Mouse (Mus musculus) MEL (cell line): ENCODE results near the gene Coro1a. TPM values are rescaled to one million over a fixed set of nuclear protein-coding genes. Genes with fewer than 3 reads are reported as not detected.

Experiments
- DNase-seq: peaks from one replicate; pipeline ENCODE4 v3.0.0; 2011; ENCODE audit warnings: low read depth, low spot score
- H3K27ac ChIP-seq: 2 replicates; pipeline ENCODE4 v1.5.1; 2012; ENCODE audit warnings: low read depth, mild to moderate bottlenecking, control low read depth, low read length, moderate library complexity; ENCODE audit not compliant: control insufficient read depth
- H3K27me3 ChIP-seq, 2 experiments: fragments of 150-350 bp in 1 of 2; sonication (generic) in 1 of 2; 2 replicates each; pipeline ENCODE4 v1.6.1; 2012; ENCODE audit warnings: low read length in 2 of 2, mild to moderate bottlenecking in 2 of 2, improper control_type of control experiment in 1 of 2, moderate library complexity in 1 of 2; ENCODE audit not compliant: insufficient read depth in 2 of 2, control insufficient read depth in 1 of 2
- H3K36me3 ChIP-seq, 2 experiments: 2 replicates each; pipeline ENCODE4 v1.6.1; 2012 to 2014; ENCODE audit warnings: low read length in 2 of 2, improper control_type of control experiment in 1 of 2, inconsistent platforms in 1 of 2, mild to moderate bottlenecking in 1 of 2; ENCODE audit not compliant: insufficient read depth in 2 of 2, control insufficient read depth in 1 of 2
- H3K4me1 ChIP-seq, 2 experiments: fragments of 150-350 bp in 1 of 2; sonication (generic) in 1 of 2; 2 replicates each; pipeline ENCODE4 v1.6.1; 2012; ENCODE audit warnings: low read length in 2 of 2, improper control_type of control experiment in 1 of 2, mild to moderate bottlenecking in 1 of 2; ENCODE audit not compliant: insufficient read depth in 2 of 2, control insufficient read depth in 1 of 2
- H3K4me3 ChIP-seq, 2 experiments: fragments of 150-350 bp in 1 of 2; sonication (generic) in 1 of 2; 2 replicates each; pipeline ENCODE4 v1.5.1; 2012; ENCODE audit warnings: low read depth in 2 of 2, low read length in 2 of 2, mild to moderate bottlenecking in 2 of 2, moderate library complexity in 2 of 2, control low read depth in 1 of 2, improper control_type of control experiment in 1 of 2; ENCODE audit not compliant: control insufficient read depth in 1 of 2, insufficient read depth in 1 of 2
- H3K79me2 ChIP-seq: 2 replicates; pipeline ENCODE4 v1.6.1; 2012; ENCODE audit warnings: mild to moderate bottlenecking, low read length, moderate library complexity; ENCODE audit not compliant: control insufficient read depth, poor library complexity, insufficient read depth
- H3K9ac ChIP-seq: 2 replicates; pipeline ENCODE4 v1.6.1; 2012; ENCODE audit warnings: low read depth, mild to moderate bottlenecking, control low read depth, low read length, moderate library complexity; ENCODE audit not compliant: control insufficient read depth, poor library complexity, severe bottlenecking
- H3K9me3 ChIP-seq: fragments of 150-350 bp; sonication (generic); replicated peaks from 2 replicates; pipeline ENCODE4 v1.6.1; 2012; ENCODE audit warnings: mild to moderate bottlenecking, low read length, improper control_type of control experiment, moderate library complexity; ENCODE audit not compliant: insufficient read depth
- BHLHE40 ChIP-seq: IDR thresholded peaks from 2 replicates; pipeline ENCODE4 v1.6.1; 2012; ENCODE audit warnings: low read depth, mild to moderate bottlenecking, inconsistent platforms, low read length, improper control_type of control experiment, borderline replicate concordance
- CHD1 ChIP-seq: IDR thresholded peaks from 2 replicates; pipeline ENCODE4 v1.6.1; 2012; ENCODE audit warnings: low read depth, mild to moderate bottlenecking, inconsistent platforms, low read length, improper control_type of control experiment
- CHD2 ChIP-seq: IDR thresholded peaks from 2 replicates; pipeline ENCODE4 v1.6.1; 2011; ENCODE audit warnings: low read length, improper control_type of control experiment
- CTCF ChIP-seq, 3 experiments: IDR thresholded peaks in 2 of 3; conservative IDR thresholded peaks in 1 of 3; 2 replicates each; pipeline ENCODE4 v1.5.1; 2011 to 2012; ENCODE audit warnings: low read length in 3 of 3, low read depth in 2 of 3, mild to moderate bottlenecking in 2 of 3, improper control_type of control experiment in 1 of 3, inconsistent platforms in 1 of 3, mixed read lengths in 1 of 3, moderate library complexity in 1 of 3; ENCODE audit not compliant: control insufficient read depth in 1 of 3, insufficient read depth in 1 of 3, poor library complexity in 1 of 3, severe bottlenecking in 1 of 3
- E2F4 ChIP-seq: IDR thresholded peaks from 2 replicates; pipeline ENCODE4 v1.6.1; 2011; ENCODE audit warnings: low read depth, low read length, improper control_type of control experiment, borderline replicate concordance
- ELF1 ChIP-seq: IDR thresholded peaks from 2 replicates; pipeline ENCODE4 v1.6.1; 2014; ENCODE audit warnings: low read depth, mild to moderate bottlenecking, inconsistent platforms, low read length, improper control_type of control experiment, moderate library complexity
- EP300 ChIP-seq, 2 experiments: IDR thresholded peaks; 2 replicates each; pipeline ENCODE4 v1.6.1; 2011; ENCODE audit warnings: improper control_type of control experiment in 2 of 2, low read length in 2 of 2, low read depth in 1 of 2, mild to moderate bottlenecking in 1 of 2
- ETS1 ChIP-seq: IDR thresholded peaks from 2 replicates; pipeline ENCODE4 v1.6.1; 2012; ENCODE audit warnings: low read depth, mild to moderate bottlenecking, inconsistent platforms, low read length, improper control_type of control experiment, moderate library complexity
- GABPA ChIP-seq: IDR thresholded peaks from 2 replicates; pipeline ENCODE4 v1.6.1; 2012; ENCODE audit warnings: low read depth, mild to moderate bottlenecking, inconsistent platforms, low read length, improper control_type of control experiment, moderate library complexity
- GATA1 ChIP-seq: IDR thresholded peaks from 2 replicates; pipeline ENCODE4 v1.6.1; 2011; ENCODE audit warnings: low read depth, low read length, improper control_type of control experiment
- HCFC1 ChIP-seq: IDR thresholded peaks from 2 replicates; pipeline ENCODE4 v1.6.1; 2012; ENCODE audit warnings: low read depth, mild to moderate bottlenecking, inconsistent platforms, low read length, improper control_type of control experiment, moderate library complexity
- JUND ChIP-seq: IDR thresholded peaks from 2 replicates; pipeline ENCODE4 v1.6.1; 2011; ENCODE audit warnings: low read depth, mild to moderate bottlenecking, improper control_type of control experiment, low read length
- KAT2A ChIP-seq: conservative IDR thresholded peaks from 2 replicates; pipeline ENCODE4 v1.6.1; 2012; ENCODE audit warnings: low read depth, low read length, improper control_type of control experiment, inconsistent platforms
- MAX ChIP-seq: IDR thresholded peaks from 2 replicates; pipeline ENCODE4 v1.6.1; 2011; ENCODE audit warnings: low read length, improper control_type of control experiment
- MAZ ChIP-seq: IDR thresholded peaks from 2 replicates; pipeline ENCODE4 v1.6.1; 2012; ENCODE audit warnings: low read depth, mild to moderate bottlenecking, inconsistent platforms, low read length, improper control_type of control experiment
- MEF2A ChIP-seq: IDR thresholded peaks from 2 replicates; pipeline ENCODE4 v1.6.1; 2014; ENCODE audit warnings: low read depth, mild to moderate bottlenecking, inconsistent platforms, low read length, improper control_type of control experiment; ENCODE audit not compliant: poor library complexity, insufficient replicate concordance, severe bottlenecking; ENCODE audit errors: extremely low read depth
- MXI1 ChIP-seq: IDR thresholded peaks from 2 replicates; pipeline ENCODE4 v1.6.1; 2011; ENCODE audit warnings: mild to moderate bottlenecking, low read depth, low read length, improper control_type of control experiment
- MYB ChIP-seq: IDR thresholded peaks from 2 replicates; pipeline ENCODE4 v1.6.1; 2011; ENCODE audit warnings: mild to moderate bottlenecking, low read depth, low read length, improper control_type of control experiment
- MYC ChIP-seq: IDR thresholded peaks from 2 replicates; pipeline ENCODE4 v1.6.1; 2011; ENCODE audit warnings: low read depth, mild to moderate bottlenecking, low read length, improper control_type of control experiment, moderate library complexity
- NELFE ChIP-seq: IDR thresholded peaks from 2 replicates; pipeline ENCODE4 v1.6.1; 2011; ENCODE audit warnings: low read depth, low read length, improper control_type of control experiment
- NRF1 ChIP-seq: IDR thresholded peaks from 2 replicates; pipeline ENCODE4 v1.6.1; 2014; ENCODE audit warnings: low read depth, mild to moderate bottlenecking, inconsistent platforms, low read length, improper control_type of control experiment, moderate library complexity; ENCODE audit not compliant: poor library complexity, insufficient read depth, severe bottlenecking
- POLR2A ChIP-seq, 2 experiments: IDR thresholded peaks; 2 replicates each; pipeline ENCODE4 v1.6.1; 2011 to 2012; ENCODE audit warnings: low read length in 2 of 2, mild to moderate bottlenecking in 2 of 2, control low read depth in 1 of 2, improper control_type of control experiment in 1 of 2, low read depth in 1 of 2, moderate library complexity in 1 of 2; ENCODE audit not compliant: control insufficient read depth in 1 of 2, insufficient read depth in 1 of 2, poor library complexity in 1 of 2
- POLR2AphosphoS2 ChIP-seq: IDR thresholded peaks from 2 replicates; pipeline ENCODE4 v1.6.1; 2011; ENCODE audit warnings: low read length, improper control_type of control experiment
- POLR2AphosphoS5 ChIP-seq: IDR thresholded peaks from 2 replicates; pipeline ENCODE4 v1.6.1; 2012; ENCODE audit warnings: low read depth, borderline replicate concordance, mild to moderate bottlenecking, inconsistent platforms, low read length, moderate library complexity, mixed read lengths
- RAD21 ChIP-seq: IDR thresholded peaks from 2 replicates; pipeline ENCODE4 v1.6.1; 2011; ENCODE audit warnings: mild to moderate bottlenecking, low read depth, low read length, improper control_type of control experiment
- RCOR1 ChIP-seq: IDR thresholded peaks from 2 replicates; pipeline ENCODE4 v1.6.1; 2012; ENCODE audit warnings: low read depth, mild to moderate bottlenecking, inconsistent platforms, low read length, improper control_type of control experiment
- SIN3A ChIP-seq: IDR thresholded peaks from 2 replicates; pipeline ENCODE4 v1.6.1; 2012; ENCODE audit warnings: low read length, improper control_type of control experiment, inconsistent platforms
- SMC3 ChIP-seq: IDR thresholded peaks from 2 replicates; pipeline ENCODE4 v1.6.1; 2011; ENCODE audit warnings: low read depth, low read length, improper control_type of control experiment
- TAL1 ChIP-seq: IDR thresholded peaks from 2 replicates; pipeline ENCODE4 v1.6.1; 2012; ENCODE audit warnings: mild to moderate bottlenecking, inconsistent platforms, low read length, moderate library complexity, mixed read lengths
- TBP ChIP-seq: IDR thresholded peaks from 2 replicates; pipeline ENCODE4 v1.8.0; 2011; ENCODE audit warnings: low read depth, low read length, improper control_type of control experiment
- TCF12 ChIP-seq: IDR thresholded peaks from 2 replicates; pipeline ENCODE4 v1.6.1; 2014; ENCODE audit warnings: low read depth, mild to moderate bottlenecking, inconsistent platforms, low read length, improper control_type of control experiment, moderate library complexity
- UBTF ChIP-seq: IDR thresholded peaks from 2 replicates; pipeline ENCODE4 v1.6.1; 2012; ENCODE audit warnings: low read depth, mild to moderate bottlenecking, inconsistent platforms, low read length, improper control_type of control experiment, moderate library complexity, borderline replicate concordance; ENCODE audit not compliant: insufficient read depth
- USF1 ChIP-seq: IDR thresholded peaks from 2 replicates; pipeline ENCODE4 v1.6.1; 2014; ENCODE audit warnings: low read depth, mild to moderate bottlenecking, inconsistent platforms, low read length, improper control_type of control experiment, moderate library complexity
- USF2 ChIP-seq, 2 experiments: IDR thresholded peaks; 2 replicates each; pipeline ENCODE4 v1.6.1; 2011 to 2012; ENCODE audit warnings: improper control_type of control experiment in 2 of 2, low read length in 2 of 2, borderline replicate concordance in 1 of 2, inconsistent platforms in 1 of 2, low read depth in 1 of 2, mild to moderate bottlenecking in 1 of 2; ENCODE audit not compliant: insufficient read depth in 1 of 2
- ZC3H11A ChIP-seq: IDR thresholded peaks from 2 replicates; pipeline ENCODE4 v1.6.1; 2012; ENCODE audit warnings: low read depth, mild to moderate bottlenecking, inconsistent platforms, low read length, improper control_type of control experiment
- ZKSCAN1 ChIP-seq: IDR thresholded peaks from 2 replicates; pipeline ENCODE4 v1.6.1; 2012; ENCODE audit warnings: low read depth, mild to moderate bottlenecking, inconsistent platforms, low read length, improper control_type of control experiment, moderate library complexity
- ZMIZ1 ChIP-seq: IDR thresholded peaks from 2 replicates; pipeline ENCODE4 v1.6.1; 2012; ENCODE audit warnings: low read depth, mild to moderate bottlenecking, inconsistent platforms, low read length, improper control_type of control experiment, moderate library complexity
- ZNF384 ChIP-seq: IDR thresholded peaks from 2 replicates; pipeline ENCODE4 v1.6.1; 2012; ENCODE audit warnings: low read depth, mild to moderate bottlenecking, inconsistent platforms, low read length, improper control_type of control experiment
- polyA plus RNA-seq, 2 experiments: library from polyadenylated mRNA; stranded (reverse) in 1 of 2; unstranded in 1 of 2; fragments of >175 nt in 1 of 2; fragments of >200 nt in 1 of 2; gene quantifications; 2 replicates each; pipeline versions ENCODE4 v1.2.1 to v1.2.4; 2012; ENCODE audit warnings: low replicate concordance in 2 of 2, low read depth in 1 of 2; ENCODE audit not compliant: insufficient read length in 2 of 2, insufficient read depth in 1 of 2, missing spikeins in 1 of 2
- total RNA-seq: library from RNA; depleted of rRNA; stranded (reverse); fragments of 300-350 nt; gene quantifications from 2 replicates; pipeline ENCODE4 v1.2.3, GENCODE M21; 2012

The Coro1a gene
- total and polyA plus RNA-seq, 3 experiments = 195 to 204 TPM; not detected in 1

- Histone ChIP-seq H3K9me3 (no peaks in the 10 kb centered on the region), H3K9ac (no peak overlapping the region), H3K27ac (no peak overlapping the region), H3K4me1 (peaks cover 0 to 11% of the 10 kb centered on the region in 2 experiments; a peak in 2 of 4 replicates), H3K27me3 (no peaks in the 10 kb centered on the region), H3K4me3 (no peak overlapping the region), H3K36me3 (peaks cover 0 to 12% of the 10 kb centered on the region in 2 experiments; a peak in 2 of 4 replicates), H3K79me2 (peaks cover 21% of the 10 kb centered on the region)
- peak; percentile 92 for DNase-seq
- TF ChIP-seq TAL1 (no peak), TBP (no peak), CHD2 (no peak), POLR2AphosphoS2 (no peak), SMC3 (peak; percentile 89), MXI1 (peak; percentile 50; the same call in 1 of the 2 replicates), ELF1 (peak; percentile 53), ZKSCAN1 (no peak), ZC3H11A (peak; percentile 90), HCFC1 (peak; percentile 54), POLR2A (IDR thresholded peaks at IDR 0.05; ENCODE audit: control insufficient read depth in 1 of 2, insufficient read depth in 1 of 2, low read depth in 1 of 2, low read length in 2 of 2, poor library complexity in 1 of 2) (no peak), NELFE (no peak), RAD21 (peak; percentile 99), UBTF (no peak), E2F4 (no peak), GATA1 (no peak), USF1 (no peak), MYC (0 out of 2 replicates have a peak, but pooled peaks have one; percentile 41), MAX (no peak), ETS1 (0 out of 2 replicates have a peak, but pooled peaks have one; percentile 21), RCOR1 (no peak), EP300 (IDR thresholded peaks at IDR 0.05; ENCODE audit: low read depth in 1 of 2, low read length in 2 of 2) (no peak), MYB (no peak), BHLHE40 (no peak), GABPA (no peak), TCF12 (no peak), ZNF384 (peak; percentile 77), KAT2A (no peak), MAZ (no peak), CHD1 (no peak), NRF1 (no peak), JUND (0 out of 2 replicates have a peak, but pooled peaks have one; percentile 48), ZMIZ1 (no peak), CTCF (IDR thresholded peaks at IDR 0.05 in 2 of 3, conservative IDR thresholded peaks at IDR 0.05 in 1 of 3; ENCODE audit: control insufficient read depth in 1 of 3, insufficient read depth in 1 of 3, low read depth in 2 of 3, low read length in 3 of 3, poor library complexity in 1 of 3, severe bottlenecking in 1 of 3) (peak; percentile 82 to 98 (median 90)), MEF2A (no peak), SIN3A (peak; percentile 76), USF2 (IDR thresholded peaks at IDR 0.05; ENCODE audit: borderline replicate concordance in 1 of 2, insufficient read depth in 1 of 2, low read depth in 1 of 2, low read length in 2 of 2) (no peak), POLR2AphosphoS5 (no peak)
Observed at GRCm38 (mm10) chr7:126693256-126693655, 14.3 kb downstream of the Coro1a start.
